Mouse (Mus musculus) right cerebral cortex, postnatal 36 days (tissue): ENCODE measurements around the gene Efcab9.

ENCODE experiments used
- DNase-seq, 2 experiments: peaks; one replicate each; pipeline ENCODE4 v3.0.0; 2022; ENCODE audit warnings: low spot score in 2 of 2, mixed read lengths in 1 of 2

Gene Efcab9

DNA sequence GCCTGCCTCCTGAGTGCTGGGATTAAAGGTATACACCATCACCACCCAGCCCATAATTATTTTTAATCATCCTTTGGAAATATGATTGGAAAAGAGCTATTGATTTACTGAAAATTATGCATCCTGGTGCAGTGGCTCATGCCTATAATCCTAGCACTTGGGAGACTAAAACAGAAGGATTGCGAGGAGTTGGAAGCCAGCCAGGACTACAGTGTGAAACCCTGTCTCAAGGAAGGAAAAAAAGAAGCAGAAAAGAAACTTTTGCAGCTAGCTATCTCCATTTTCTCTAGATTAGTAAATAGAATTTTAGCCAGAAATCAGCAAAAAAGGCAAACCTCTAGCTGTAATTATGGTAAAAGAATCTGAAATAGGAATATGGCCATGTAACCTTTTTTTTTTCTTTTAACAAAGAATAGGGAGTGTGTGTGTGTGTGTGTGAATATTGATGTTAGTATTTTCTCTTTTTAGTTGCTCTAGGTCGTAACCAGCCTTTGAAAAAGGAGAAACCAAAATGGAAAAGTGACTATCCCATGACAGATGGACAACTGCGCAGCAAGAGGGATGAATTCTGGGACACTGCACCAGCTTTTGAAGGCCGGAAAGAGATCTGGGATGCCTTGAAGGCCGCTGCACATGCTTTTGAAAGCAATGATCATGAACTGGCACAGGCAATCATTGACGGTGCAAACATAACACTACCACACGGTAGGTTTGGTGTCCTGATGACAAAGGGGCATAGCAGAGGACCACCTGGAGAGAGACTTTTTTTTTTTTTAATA lies 32.9 kb downstream of the Efcab9 start:
- DNase-seq: peak; percentile 55 to 60

DNA sequence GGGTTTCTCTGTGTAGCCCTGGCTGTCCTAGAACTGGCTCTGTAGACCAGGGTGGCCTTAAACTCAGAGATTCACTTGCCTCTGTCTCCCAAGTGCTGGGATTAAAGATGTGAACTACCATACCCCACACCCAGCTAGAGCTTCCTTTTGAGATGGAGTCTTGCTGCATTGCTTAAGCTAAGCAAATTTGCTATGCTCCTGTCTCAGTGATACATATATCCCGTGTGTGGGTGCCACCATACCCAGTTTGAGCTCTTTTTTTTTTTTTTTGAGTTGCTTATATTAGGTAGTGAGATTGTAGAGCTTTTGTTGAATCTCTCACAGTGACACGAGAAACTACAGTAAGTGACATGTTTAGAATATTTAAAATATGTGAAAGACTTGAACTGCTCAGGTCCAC lies 36.6 kb downstream of the Efcab9 start:
- DNase-seq: no peak

DNA sequence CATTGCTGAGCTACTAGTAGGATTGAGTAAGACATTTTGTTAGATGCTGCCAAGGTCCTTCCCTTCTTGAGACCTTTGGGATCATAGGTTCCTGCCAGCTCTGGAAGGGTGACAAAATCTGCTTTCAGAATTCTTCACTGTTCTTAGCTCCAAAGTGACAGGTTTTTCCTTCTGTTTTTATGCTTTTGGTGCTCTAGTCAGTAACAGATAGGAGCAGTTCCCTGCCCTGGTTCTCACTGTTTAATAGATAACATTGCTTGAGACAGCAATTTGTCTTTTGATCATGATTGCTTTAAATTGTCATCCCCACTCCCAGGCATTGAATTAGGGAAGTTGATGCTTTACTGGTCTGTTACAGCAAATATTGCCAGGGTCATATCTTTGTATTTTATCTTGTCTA lies 38.6 kb downstream of the Efcab9 start:
- DNase-seq: no peak

DNA sequence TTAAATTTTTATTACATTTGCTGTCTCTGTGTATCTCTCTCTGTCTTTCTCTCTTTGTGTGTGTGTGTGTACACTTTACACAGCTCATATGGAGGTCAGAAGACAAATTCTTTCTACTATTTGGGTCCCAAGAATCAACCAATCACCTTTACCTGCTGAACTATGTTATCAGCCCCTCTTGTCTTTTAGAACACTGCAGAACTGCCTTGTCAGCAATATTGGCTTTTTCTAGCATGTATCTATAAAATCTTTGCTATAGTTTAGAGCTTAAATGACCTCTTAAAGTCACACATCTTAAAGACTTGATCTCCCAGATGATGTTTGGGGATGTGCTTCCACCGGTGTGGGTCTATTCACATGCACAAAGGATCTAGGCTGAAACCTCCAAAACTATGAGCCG lies 40.8 kb downstream of the Efcab9 start:
- DNase-seq: no peak

DNA sequence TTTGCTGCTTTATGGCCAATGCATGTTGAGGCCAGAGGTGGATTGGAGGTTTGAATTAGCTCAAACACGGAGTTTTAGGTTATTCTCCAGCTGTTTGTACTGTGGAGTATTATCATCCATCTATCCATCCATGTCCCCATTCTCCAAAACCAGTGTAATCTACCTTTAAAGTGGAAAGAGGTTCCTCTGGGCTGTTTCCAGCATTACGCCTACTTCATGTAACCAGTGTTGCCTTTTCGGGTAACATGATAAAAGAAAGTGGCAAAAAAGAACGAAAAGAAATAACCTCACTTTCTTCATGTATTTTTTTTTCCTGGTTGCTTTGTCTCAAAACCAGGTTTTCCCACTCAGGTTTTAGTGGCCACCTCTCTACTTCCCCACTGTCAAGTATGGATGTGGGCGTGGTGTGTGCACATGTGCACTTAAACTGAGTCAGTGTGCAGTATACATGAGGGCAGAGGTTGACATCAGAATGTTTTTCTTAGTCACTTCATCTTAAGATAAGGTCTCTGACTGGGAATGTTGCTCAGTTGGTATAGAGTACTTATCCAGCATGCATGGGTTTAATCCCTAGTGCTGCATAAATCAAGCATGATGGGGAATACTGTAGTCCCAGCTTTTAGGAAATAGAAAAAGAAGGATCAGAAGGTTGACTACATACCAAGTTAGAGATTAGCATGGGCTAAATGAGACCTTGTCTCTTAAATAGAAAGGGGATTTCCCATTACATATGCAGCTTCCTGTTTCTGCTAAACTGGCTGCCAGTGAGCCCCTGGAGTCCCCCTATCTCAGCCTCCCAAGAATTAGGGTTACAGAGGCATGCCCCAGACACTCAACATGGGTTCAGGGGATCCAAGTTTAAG lies 42.8 kb downstream of the Efcab9 start:
- no peak for DNase-seq

DNA sequence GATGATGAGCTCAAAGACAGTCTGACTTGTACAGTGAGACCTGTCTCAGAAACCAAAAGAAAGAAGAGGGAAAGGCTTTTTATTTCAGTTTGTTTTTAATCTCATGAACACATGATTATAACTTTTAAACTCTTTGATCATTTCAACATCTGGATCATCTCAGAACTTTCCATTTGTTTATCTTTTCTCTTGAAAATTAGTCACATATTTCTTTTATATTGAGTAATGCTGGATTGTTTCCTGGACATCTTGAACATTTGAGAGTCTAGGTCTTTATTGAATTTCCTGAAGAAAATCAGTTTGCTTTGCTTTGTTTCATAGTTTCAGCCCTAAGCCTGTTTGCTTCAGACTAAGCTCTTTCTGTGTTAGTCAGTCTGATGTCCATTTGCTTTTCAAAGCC lies 43.5 kb downstream of the Efcab9 start:
- DNase-seq: no peak

DNA sequence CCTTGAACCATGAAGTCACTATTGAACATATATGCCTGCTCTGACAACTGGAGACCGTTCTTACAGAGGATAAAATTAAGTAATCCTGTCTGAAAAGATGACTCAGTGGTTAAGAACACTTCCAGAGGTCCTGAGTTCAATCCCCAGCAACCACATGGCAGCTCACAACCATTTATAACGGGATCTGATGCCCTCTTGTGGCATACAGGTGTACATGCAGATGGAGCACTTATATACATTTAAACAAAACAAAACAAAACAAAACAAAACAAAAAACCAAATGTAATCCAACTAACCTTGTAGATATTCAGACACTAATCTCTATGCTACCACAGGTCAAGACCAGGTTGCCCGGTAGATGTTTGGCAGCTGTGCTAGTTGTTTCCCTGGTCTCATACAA lies 44.4 kb downstream of the Efcab9 start:
- DNase-seq: no peak

DNA sequence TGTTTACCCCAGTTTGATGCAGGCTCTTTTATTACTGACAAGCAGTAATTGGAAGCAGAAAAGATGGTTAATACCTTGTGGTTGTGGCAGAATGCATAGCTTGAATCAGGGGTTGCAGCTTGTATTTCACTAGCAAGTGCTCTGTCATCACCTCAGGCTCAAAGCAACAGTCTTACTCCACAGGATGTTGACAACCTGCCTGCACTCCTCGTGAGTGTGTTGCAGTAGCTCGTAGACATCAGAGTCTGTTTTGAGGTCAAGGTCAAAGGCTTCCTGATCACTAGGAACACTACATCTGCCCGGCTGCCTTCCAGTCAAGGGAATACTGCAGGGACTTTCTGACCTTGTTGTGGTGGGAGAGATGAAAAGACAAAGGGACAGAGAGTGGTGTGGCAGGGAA lies 45.3 kb downstream of the Efcab9 start:
- no peak for DNase-seq

DNA sequence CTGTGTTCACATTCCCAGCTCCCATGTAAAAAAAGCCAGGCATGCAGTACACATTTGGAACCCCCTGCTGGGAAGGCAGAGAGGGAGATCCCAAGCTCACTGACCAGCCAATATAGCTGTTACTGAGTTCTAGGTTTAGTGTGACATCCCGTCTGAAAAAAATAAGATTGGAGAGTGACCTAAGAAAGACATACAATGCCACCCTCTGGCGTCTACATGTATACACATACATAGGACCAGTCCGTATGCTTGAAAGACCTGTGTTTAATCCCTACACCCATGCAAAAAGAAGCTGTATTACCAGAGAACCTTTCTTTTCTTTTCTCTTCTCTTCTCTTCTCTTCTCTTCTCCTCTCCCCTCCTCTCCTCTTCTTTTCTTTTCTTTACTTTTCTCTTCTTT lies 46.6 kb downstream of the Efcab9 start:
- DNase-seq: no peak

DNA sequence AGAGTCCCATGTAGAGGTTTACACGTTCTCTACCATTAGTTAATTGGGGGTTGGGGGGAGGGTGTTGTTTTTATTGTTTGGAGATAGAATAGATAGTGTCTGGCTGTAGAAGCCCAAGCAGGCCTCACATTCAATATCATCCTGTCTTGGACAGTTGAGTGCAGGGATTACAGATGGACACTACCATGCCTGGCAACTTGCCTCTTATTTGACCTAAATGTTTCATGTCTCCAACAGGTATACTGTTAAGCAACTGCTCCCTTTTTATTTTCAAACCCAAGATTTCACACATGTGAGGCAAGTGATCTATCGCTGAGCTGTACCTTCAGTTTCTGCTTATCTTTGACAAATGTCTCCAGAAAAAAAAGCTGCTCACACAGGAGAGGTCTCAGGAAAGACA lies 50.4 kb downstream of the Efcab9 start:
- DNase-seq: no peak

DNA sequence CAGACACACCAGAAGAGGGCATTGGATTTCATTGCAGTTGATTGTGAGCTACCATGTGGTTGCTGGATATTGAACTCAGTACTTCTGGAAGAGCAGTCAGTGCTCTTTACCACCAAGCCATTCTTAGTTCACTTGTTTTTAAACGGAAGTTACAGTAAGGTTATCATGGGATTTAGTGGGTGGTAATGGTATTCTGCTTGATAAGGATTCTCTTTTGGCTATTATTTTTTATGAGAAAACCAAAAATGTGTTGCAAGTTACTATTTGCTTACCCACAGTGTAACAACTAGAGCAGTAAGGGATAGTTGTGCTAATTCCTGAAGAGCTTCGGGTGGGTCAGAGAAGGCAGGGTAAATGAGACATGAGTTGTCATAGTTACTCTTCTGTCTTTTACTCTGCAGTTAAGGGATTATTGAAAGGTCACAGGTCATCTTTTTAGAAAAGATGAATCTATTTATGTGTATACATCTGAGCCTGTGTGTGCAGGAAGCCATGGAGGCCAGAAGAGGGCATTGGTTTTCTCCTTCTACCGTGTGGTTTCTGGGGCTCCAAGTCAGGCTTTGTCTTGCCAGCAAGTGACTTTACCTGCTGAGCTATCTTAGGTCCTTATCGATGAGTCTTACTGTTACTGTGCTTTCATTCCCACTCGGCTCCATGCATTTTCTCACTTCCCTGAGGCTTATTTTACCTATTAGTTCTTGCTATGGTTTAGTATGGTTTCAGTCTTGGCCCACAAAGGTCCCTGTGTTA lies 56.2 kb downstream of the Efcab9 start:
- DNase-seq: no peak

DNA sequence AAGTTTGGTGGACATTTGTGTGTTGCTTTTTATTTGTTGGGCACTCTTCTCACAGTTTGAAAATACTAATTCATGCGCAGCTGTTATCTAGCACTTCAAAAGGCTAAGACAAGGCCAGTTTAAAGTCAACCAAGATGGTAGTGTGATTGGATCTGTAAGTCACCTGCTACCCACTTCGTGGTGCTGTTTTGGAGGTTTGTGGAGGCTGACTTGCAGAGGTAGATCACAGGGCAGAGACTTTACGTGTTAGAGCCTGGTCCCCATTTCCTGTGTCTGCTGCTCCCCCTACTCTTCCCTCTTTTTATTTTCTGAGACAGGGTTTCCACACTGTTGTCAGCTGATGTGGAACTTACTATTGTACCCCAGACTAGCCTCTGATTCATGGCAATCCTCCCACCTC lies 57.2 kb downstream of the Efcab9 start:
- DNase-seq: no peak
